Mouse (Mus musculus) CD4-positive, CD25-positive, alpha-beta regulatory T cell (primary cell): ENCODE measurements around the gene Prx. TPM values are rescaled to one million over a fixed set of nuclear protein-coding genes. Genes with fewer than 3 reads are reported as not detected.

Experiments
- polyA plus RNA-seq: library from polyadenylated mRNA; unstranded; fragments of 100-300 nt; shearing (Covaris generic); gene quantifications from one replicate; pipeline ENCODE4 v1.2.1, GENCODE M21; 2017

The Prx gene
- polyA plus RNA-seq: 0.44 TPM

DNA sequence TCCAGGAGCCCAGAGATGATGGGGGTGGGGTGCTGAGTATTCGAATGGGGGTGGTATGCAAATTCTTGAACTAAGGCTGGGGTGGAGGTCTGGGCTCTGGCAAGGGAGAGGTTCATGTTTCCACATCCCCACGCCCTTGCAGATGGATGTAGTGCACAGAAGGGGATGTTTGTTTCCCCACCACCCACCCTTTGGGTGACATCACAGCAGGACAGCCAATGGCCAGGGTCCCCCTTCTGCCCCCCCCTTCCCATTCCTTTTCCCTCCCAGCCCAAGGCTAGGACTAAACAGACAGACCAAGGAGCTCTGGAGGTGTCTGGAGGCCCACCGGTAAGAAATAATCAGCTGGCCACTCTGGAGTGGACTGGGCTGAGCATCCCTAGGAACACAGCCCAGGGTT lies at the start of gene Prx:
TSS of gene Prx (plus strand) at position 289 of the 400 bp plus-strand sequence.

DNA sequence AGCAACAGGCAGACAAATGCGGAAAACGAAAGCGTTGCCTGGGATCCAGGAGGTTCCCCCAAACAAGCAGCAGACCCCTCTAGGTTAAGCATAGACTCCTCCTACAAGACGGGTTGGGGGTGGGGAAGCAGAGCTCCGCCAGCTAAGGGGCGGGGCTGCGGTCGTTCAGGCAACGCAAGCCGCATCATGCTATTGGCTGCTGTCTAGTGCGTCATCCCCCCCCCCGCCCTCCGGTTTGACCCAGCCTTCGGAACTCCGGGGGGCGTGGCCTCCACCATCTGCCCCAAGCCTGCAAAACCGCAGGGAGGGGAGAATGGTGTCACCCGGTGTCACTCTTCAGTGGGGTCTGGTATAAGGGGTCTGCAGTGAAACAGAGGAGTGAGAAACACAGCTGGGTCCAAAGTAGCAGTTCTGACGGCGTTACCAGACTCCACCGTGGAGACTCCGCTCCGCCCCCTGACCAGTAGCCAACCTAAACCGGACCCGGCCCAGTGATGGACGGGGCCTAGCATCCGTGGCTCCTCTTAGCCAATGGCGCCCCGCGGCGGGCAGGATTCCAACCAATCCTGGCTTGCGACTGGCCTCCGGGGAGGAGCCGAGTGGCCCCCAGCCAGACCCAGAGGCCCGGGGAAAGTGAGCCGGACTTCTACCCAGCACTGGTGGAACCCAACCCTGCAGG lies 25.8 kb upstream of the Prx start, which contains the start of gene Sertad3:
TSS of gene Sertad3 (plus strand) at position 613 of the 679 bp plus-strand sequence.

DNA sequence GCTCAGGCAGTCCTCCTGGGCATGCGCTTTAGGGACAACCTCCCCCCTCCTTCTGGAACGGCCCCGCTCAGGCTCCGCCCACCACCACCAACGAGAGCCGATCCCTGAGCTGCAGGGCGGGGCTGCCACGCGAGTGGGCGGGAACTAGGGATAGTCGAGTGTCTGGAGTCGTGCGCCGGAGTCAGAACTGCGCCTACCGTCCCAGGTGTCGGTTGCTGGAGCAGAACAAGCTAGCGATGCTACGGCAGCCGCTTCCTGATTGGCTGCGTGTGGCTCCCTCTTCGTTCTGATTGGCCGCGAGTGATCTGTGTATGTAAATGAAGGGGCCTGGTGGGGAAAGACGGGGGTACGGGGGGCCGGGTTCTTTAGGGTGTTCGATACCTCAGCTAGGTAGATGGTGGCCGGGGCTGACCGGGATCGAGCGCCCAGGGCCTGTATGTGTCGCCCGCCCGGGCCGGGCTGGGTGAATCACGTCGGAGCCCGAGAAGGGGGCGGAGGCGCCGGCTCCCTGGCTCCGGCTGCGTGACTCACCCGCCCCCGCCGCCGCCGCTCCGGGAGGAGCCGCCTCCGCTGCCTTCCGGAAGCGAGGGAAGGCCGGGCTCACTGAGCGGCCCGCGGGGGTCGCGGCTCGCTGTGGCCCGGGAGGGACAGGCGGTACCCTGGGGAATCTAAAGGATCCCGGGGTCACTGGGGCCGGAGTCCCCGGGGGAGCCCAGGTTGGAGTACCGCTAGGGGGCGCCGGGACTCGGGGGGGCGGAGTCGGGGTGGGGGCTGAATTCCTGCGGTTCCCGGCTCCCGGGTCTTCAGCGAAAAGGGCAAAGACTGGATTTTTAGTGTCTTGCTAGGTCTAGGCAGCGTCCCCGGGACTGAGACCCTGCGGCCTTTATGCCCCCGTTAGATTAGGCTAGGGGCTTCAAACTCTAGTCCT lies 12.1 kb upstream of the Prx start, which contains the start of gene Sertad1:
TSS of gene Sertad1 (plus strand) at position 141 of the 928 bp plus-strand sequence.

DNA sequence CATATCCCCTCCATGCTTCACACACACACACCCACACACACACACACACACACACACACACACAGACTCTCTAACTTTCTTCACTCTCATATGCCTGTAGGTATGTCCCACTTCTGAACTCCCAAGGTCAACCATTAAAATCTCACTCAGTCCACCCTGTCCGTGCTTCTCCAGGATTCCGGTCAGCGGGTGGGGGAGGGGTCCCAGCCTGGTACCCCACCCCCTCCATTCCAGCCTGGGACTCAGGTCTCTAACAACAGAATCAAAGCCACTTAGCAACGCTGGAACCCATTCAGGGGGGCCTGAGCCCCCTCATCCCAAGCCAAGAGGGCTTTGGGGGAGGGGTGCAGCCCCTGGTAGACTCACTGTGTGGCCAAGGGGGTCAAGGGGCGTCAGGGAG lies 23.8 kb downstream of the Prx start, which contains the start of gene Hipk4:
TSS of gene Hipk4 (plus strand) at position 301 of the 400 bp plus-strand sequence.

DNA sequence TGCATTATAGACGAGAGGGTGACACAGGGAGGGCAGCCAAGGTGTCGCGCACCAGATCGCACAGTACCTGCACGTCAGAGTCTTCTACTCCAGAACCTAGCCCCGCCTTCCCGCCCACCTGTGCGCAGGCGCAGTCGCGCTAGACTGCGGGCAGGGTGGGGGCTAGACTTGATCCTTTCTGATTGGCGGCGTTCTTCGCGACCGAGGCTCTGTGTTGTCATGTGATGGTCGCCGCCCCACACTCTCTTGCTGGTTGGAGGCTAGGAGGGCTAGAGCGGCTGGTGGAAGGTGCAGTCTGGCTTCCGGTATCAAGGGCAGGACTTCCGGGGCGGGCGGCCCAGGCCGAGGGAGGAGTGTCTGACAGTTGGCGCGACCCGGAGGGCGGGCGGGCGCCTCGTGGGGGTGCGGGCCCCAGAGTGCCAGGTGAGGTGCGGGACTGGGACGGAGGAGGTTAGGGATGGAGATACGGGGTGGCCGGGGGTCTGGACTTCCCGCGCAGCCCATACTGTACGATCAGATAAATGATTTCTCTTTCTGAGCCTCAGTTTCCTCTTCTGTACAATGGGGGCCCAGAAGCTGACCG lies 53.9 kb downstream of the Prx start, which contains the start of the genes Pld3 and 2310022A10Rik:
TSS of gene Pld3 (minus strand) at position 288 of the 583 bp plus-strand sequence.
TSS of gene 2310022A10Rik (plus strand) at position 303 of the 583 bp plus-strand sequence.

Other genes with a start within 250 kb of the Prx start
- 1.8 TPM for gene Numbl, start 240.9 kb upstream of the Prx start, polyA plus RNA-seq
- 1.1 TPM for gene Ltbp4, start 161.6 kb upstream of the Prx start, polyA plus RNA-seq
- 78.9 TPM for gene Shkbp1, start 143.3 kb upstream of the Prx start, polyA plus RNA-seq
- gene Gm20479, start 141.9 kb upstream of the Prx start, polyA plus RNA-seq: not detected
- gene Sptbn4, start 51.6 kb upstream of the Prx start, polyA plus RNA-seq: 0.60 TPM
- 14.3 TPM for gene Blvrb, start 51.3 kb upstream of the Prx start, polyA plus RNA-seq
- gene Sertad3, start 25.6 kb upstream of the Prx start, polyA plus RNA-seq: 49.7 TPM
- 60.6 TPM for gene Sertad1, start 12.4 kb upstream of the Prx start, polyA plus RNA-seq
- gene Hipk4, start 23.9 kb downstream of the Prx start, polyA plus RNA-seq: 0.06 TPM
- 148 TPM for gene Pld3, start 53.9 kb downstream of the Prx start, polyA plus RNA-seq
- 26.7 TPM for gene 2310022A10Rik, start 53.9 kb downstream of the Prx start, polyA plus RNA-seq
- gene Akt2, start 92.2 kb downstream of the Prx start, polyA plus RNA-seq: 84.5 TPM
- not detected for gene Ttc9b, start 154.6 kb downstream of the Prx start, polyA plus RNA-seq
- 18.4 TPM for gene Map3k10, start 175.3 kb downstream of the Prx start, polyA plus RNA-seq
- 4.3 TPM for gene Zfp607b, start 190.0 kb downstream of the Prx start, polyA plus RNA-seq
- 17.3 TPM for gene Zfp60, start 232.1 kb downstream of the Prx start, polyA plus RNA-seq